Mouse (Mus musculus) urinary bladder, postnatal 25 days (tissue): ENCODE measurements around the gene 1700016H13Rik.

Experiments
- DNase-seq: peaks from one replicate; pipeline ENCODE4 v3.0.0; 2022; ENCODE audit warnings: low spot score

1700016H13Rik gene

GRCm38 (mm10) chr5:103655346-103656118 is at the start of gene 1700016H13Rik:
Gene 1700016H13Rik (minus strand): TSS chr5:103656010.
- peak; percentile 79 for DNase-seq

- no peak for DNase-seq
Observed at GRCm38 (mm10) chr5:103705331-103705730, 49.5 kb upstream of the 1700016H13Rik start.

- DNase-seq: no peak
Observed at GRCm38 (mm10) chr5:103702527-103702926, 46.7 kb upstream of the 1700016H13Rik start.

- DNase-seq: no peak
Observed at GRCm38 (mm10) chr5:103701466-103701865, 45.7 kb upstream of the 1700016H13Rik start.

DNA sequence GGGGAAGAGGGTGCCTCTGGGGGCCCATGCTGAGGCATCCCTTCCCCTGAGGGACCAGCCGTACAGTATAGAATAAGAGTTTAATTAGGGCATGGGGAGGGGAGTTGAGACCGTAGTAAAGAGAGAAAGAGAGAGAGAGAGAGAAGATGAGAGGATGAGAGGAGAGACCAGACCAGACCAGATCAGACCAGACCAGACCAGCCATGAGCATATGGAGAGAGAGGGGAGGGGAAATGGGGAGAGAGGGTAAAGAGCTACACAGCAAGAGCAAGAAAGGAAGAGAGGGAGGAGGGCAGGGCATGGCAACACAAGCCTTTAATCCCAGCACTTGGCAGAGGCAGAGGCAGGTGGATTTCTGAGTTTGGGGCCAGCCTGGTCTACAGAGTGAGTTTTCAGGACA is 44.9 kb upstream of the 1700016H13Rik start:
- DNase-seq: no peak

GRCm38 (mm10) chr5:103699537-103699936 is 43.7 kb upstream of the 1700016H13Rik start:
- DNase-seq: no peak

DNA sequence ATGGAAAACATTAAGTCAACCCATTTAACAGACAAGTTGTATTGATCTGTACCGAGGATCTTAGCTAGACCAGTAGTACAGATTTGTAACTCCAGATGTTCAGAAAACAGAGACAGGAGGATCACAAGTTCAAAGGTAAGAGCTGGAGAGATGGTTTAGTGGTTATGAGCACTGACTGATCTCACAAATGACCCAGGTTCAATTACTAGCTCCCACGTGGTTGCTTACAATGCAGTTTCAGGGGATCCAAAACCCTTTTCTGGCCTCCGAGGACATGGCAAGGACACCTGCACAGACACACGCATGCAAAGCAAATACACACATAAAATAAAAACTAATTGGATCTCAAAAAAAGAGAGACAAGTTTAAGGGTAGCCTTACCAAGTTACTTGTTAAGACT is 42.8 kb upstream of the 1700016H13Rik start:
- DNase-seq: no peak

DNA sequence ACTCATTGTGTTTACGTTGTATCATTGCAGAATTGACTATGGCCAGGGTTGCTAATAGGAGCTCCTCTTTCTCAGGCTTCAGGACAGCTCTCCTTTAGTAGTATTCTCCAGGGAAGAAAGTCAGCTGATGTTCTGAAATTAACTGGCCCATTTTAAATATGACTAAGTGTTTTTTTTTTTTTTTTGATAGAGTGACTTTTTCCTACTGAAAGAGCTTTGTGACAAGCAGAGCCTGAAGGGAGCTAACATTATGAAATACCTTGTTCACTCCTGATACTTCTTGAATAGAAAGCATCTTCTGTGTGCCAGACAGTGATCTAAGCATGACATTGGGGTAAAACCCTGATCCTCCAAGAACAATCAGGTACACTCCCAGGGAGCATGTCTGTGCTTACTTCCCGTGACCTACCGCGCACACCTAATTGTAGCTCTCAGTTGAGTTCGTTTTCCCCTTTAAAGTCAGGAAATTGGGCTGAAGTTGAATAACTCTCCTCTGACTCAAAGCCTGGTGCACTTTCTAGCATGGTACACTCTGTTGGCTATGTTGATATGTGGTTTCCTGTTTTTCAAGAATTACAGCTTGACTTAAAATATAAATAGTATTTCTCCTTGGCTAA is 42.2 kb upstream of the 1700016H13Rik start:
- DNase-seq: no peak

- no peak for DNase-seq
Observed at GRCm38 (mm10) chr5:103694094-103694493, 38.3 kb upstream of the 1700016H13Rik start.

DNA sequence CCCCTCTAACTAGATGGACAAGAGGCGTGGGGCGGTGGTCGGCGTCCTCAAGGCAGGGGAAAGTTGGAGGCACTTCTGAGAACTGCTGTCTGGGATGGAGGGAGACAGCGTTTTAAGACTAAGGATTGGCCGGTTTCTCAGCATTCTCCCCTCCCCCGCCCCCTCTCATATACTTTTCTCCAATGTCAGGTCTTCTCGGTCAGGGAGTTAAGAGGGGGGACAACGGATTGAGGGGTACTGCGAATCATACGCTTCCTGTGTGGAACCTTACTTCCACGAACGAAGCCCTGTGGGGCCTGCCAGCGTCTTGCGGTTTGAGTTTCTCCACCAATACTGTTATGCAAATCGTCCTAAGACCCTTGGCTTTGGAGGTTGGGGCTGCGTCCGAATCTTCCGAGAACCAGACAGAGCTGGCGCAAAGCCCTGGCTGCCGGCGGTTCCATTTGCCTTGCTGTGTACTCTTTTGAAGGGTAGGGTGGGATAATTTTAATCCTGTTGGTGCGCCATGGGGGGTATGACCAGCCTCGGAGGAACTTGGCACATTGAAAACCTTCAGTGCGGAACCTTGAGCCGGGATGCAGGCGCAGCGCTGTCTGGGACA is 37.3 kb upstream of the 1700016H13Rik start:
- DNase-seq: peak; percentile 15

GRCm38 (mm10) chr5:103692531-103693040 is 36.8 kb upstream of the 1700016H13Rik start:
- DNase-seq: peak; percentile 38

GRCm38 (mm10) chr5:103691624-103692530 is 36.1 kb upstream of the 1700016H13Rik start, which contains the start of gene Aff1:
Gene Aff1 (plus strand): TSS chr5:103692374.
- peak; percentile 95 for DNase-seq

- DNase-seq: no peak
Observed at GRCm38 (mm10) chr5:103691171-103691570, 35.4 kb upstream of the 1700016H13Rik start.

DNA sequence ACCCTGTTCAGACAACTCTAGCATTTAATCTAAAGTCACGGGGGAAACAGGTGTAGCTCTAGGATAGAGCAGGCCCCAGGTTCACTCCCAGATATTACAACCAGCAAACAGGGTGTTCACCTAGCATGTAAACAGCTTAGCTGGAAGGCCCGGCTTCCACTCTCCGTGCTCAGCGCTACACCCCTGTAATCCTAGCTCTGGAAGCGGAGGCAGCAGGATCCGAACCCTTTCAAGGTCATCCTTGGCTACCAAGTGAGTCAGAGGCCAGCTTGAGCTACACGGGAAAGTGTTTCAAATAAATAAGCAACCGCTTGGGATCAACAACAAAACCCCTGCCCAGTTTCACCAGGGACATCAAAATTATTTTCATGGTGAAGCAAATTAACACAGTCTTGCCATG is 34.4 kb upstream of the 1700016H13Rik start:
- no peak for DNase-seq

GRCm38 (mm10) chr5:103689645-103690044 is 33.8 kb upstream of the 1700016H13Rik start:
- DNase-seq: no peak

- no peak for DNase-seq
Observed at GRCm38 (mm10) chr5:103681824-103682223, 26.0 kb upstream of the 1700016H13Rik start.

DNA sequence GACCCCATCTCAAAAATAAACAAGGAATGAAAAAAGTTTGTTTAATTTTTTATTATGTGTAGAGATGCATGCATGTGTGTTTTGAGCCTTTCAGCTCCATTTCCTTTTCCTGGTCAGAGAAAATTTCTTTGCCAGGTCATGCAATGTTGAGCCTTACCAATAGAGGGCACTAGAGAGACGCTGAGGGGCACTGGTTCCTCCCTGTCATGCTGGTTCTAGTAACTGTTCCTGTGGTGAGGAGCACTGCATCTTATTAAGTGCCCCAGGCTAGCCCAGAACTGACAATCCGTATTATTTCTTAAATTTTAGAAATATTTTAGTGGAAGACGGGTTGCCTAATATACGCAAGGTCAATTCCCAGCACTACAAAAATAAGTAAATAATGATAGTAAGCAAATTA is 24.6 kb upstream of the 1700016H13Rik start:
- DNase-seq: peak; percentile 75

- DNase-seq: no peak
Observed at GRCm38 (mm10) chr5:103678974-103679373, 23.2 kb upstream of the 1700016H13Rik start.

- no peak for DNase-seq
Observed at GRCm38 (mm10) chr5:103677894-103678293, 22.1 kb upstream of the 1700016H13Rik start.

- DNase-seq: no peak
Observed at GRCm38 (mm10) chr5:103676289-103676881, 20.6 kb upstream of the 1700016H13Rik start.

- no peak for DNase-seq
Observed at GRCm38 (mm10) chr5:103674482-103674881, 18.7 kb upstream of the 1700016H13Rik start.
